Mouse (Mus musculus): ENCODE results near the gene Gm20388.

Gene Gm20388

DNA sequence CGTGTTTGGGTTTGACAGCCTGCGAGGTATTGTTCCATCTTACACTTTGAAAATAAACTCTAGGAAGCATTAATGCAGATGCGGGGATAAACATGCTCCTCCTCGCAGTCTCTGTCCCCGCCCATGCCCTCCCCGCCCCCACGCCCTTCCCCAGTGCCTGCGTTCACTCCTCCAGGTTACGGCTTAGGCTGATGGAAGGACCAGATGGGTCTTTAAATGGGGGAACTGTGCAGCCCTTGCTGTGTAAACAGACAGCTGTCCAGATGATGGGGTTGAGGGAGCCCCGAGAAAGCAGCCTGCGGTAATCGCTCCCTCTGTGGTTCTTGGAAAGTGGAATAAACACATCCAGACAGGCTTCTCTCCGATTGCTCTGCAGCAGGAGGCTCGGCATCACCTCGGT lies 1390.8 kb downstream of the Gm20388 start:
- in situ Hi-C loops (cut with MboI, MseI), result loop anchor here (25.0 kb wide), 1 partner anchor 1336 kb away; no protein-coding TSS in a partner anchor

DNA sequence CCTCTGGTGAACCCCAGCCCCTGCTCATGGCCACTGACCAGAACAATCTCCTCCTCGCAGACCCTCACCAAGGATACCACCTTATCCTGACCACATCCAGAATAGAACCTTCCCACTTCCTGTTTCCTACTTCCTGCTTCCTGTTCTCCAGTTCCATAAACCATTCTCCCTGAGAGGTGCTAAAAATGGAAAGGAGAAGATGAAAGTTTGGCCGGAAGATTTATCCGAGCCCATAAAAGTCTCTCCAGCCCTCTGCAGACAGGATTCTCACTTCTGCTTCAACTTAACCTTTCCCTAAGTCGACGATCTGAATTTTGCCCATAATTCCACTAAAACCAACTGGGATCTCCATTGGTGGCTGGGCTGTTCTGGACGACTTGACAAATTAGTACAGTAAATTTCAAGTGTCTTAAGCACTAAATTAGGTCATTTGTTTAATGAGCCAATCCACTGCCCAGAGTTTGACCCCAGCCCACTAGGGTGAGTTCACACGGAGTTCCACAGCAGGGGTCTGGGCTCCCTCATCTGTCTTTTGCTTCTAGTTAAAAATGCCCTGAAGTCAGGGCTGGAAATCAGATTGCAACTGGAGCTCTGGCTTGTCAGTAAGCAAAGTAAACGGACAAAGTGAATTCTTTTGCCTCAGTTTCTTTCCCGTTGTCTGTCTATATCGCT lies 1391.5 kb downstream of the Gm20388 start:
- in situ Hi-C loops (cut with MboI, MseI), result loop anchor here (25.0 kb wide), 1 partner anchor 1335 kb away; no protein-coding TSS in a partner anchor

DNA sequence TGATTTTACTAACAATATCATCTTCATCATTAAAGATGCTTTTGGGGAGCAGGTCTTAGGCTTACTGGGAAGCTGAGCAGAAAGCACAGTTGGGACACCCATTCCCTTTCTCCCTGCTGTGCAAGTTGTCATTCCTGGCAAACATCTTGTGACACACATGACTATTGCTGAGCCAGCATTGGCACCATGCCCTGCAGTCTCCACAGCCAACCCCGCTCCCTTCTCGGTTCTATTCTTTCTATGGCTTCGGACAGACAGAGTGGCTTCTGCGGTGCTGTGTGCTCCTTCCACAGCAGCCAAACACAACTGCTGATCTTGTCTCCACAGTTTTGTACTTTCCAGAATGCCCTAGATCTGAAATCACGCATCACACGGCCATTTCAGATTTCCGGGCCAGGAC lies 1397.1 kb downstream of the Gm20388 start:
- in situ Hi-C loops (cut with MboI, MseI), result loop anchor here (25.0 kb wide), 1 partner anchor 1330 kb away; no protein-coding TSS in a partner anchor

DNA sequence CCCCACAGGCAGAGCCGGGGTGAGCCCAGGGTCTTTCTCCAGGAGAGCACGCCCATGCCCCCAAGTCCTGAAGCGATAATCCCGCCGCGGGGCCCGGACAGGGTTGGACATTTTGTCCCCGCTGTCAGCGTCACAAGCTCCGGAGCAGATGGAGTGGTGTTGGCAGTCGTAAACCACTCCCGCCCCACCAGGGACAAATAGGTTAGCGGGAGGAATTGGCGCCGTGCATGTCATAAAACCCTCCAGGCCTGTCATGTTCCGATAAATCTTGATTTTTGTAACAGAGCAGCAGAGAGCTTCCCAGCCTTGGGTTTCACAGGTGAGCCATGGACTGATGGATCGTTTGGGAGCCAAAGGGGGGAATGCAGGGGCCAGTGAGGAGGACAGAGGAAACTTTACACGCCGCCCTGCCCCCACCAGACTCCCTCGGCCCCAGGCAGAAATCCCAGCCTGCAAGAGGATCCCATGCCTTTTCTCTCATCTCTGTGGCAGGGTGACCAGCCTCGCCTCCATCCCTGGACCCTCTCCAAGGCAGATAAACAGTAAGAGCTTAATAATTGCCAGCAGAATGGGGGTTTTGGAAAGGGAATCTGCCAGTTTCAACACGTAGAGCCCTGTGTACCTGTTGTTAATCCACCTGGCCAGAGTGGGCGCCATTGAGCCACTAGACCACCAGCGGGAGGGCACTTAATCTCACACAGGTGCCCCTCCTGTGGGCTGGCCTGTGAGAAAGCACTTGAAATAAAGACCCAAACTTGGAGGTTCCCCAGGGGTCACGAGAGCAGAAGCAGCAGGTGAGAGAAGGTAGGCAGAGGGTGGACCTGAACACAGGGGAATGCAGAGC lies 1400.6 kb downstream of the Gm20388 start:
- in situ Hi-C loops (cut with MboI, MseI), result loop anchor here (25.0 kb wide), 1 partner anchor 1326 kb away; no protein-coding TSS in a partner anchor

DNA sequence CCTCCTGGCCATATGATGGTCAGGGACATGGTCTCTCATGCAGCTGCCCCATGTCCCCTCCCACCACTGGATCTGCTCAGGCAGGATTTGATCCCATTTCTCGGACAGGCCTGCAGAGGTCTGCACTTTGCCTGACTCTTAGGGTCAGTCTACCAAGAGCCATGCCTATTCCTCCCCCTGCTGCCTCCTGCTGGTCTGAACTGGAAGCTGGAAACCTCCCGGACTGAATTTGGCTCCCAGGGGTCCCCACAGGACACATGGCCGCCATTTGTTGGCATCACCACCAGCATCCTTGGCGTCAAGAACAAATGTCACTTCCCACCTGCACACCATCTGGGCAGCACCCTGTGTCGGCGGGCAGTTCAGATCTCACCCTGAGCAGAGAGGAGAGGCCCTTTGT lies 1402.8 kb downstream of the Gm20388 start:
- in situ Hi-C loops (cut with MboI, MseI), result loop anchor here (25.0 kb wide), 1 partner anchor 1324 kb away; no protein-coding TSS in a partner anchor

DNA sequence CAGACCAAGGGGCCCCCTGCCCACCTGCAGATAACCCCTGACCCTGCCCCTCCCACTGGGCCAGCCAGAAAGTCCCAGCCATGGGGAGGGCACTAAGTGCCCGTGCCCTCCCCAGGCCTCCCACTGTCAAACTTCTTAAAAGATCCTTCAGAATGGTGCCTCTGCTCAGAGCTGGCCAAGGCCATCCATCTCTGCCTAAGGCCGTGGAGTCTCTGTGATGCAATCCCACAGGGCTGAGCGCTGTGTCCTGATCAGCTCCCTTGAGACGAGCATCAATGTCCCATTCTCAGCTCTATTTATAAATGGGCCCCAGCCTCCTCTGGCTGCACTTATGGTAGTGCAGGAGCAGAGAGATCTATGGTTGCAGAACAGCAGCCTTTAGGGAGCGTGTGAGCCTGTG lies 1403.4 kb downstream of the Gm20388 start:
- in situ Hi-C loops (cut with MboI, MseI), result loop anchor here (25.0 kb wide), 1 partner anchor 1323 kb away; no protein-coding TSS in a partner anchor

DNA sequence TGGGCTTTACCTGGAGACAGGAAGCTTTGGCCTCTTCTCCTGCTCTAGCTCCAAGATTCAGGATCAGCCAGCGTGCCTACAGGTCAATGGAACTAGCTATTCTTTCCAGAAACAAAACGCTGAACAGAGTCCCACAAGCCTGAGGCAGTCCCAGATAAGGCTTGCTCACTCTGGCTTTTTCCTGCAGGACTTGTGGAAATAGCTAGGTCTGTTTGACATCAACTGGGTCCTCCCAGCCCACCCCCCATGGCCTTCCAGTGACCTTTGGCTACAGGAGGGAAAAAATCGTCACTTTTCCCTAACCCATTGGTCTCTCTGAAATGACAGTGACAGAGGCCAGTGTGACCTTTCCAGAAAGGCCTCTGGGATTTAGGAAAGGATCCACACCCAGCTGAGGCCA lies 1404.9 kb downstream of the Gm20388 start:
- in situ Hi-C loops (cut with MboI, MseI), result loop anchor here (25.0 kb wide), 1 partner anchor 1322 kb away; no protein-coding TSS in a partner anchor

DNA sequence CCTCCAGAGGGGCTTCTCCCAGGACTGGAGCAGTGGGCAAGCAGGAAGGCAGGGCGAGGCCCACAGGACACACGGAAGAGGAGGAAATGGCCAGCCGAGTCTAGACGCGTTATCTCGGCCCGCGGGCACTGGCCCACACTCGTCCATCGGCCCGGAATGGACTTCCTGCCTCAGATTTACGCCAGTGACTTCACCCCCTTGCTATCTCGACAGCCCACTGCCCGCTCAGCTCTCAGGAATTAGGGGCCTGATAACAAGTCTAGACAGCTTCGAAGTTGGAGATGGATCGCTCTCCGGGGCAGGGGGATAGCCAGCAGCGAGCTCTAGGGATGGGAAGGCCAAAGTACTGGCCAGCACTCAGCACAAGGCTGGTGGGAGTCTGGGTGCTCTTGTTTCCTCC lies 1405.4 kb downstream of the Gm20388 start:
- in situ Hi-C loops (cut with MboI, MseI), result loop anchor here (25.0 kb wide), 1 partner anchor 1321 kb away; no protein-coding TSS in a partner anchor

DNA sequence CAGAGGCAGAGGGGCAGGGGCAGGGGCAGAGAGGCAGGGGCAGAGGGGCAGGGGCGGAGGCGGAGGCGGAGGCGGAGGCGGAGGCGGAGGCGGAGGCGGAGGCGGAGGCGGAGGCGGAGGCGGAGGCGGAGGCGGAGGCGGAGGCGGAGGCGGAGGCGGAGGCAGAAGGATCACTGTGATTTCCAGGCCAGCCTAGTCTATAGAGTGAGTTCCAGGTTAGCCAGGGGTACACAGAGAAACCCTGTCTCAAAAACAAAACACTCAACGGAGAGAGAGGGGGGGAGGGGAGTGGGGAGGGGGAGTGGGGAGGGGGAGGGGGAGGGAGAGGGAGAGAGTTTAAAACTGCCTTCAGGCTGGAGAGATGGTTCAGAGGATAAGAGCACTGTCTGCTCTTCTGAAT lies 1408.1 kb downstream of the Gm20388 start:
- in situ Hi-C loops (cut with MboI, MseI), result loop anchor here (25.0 kb wide), 1 partner anchor 1319 kb away; no protein-coding TSS in a partner anchor

DNA sequence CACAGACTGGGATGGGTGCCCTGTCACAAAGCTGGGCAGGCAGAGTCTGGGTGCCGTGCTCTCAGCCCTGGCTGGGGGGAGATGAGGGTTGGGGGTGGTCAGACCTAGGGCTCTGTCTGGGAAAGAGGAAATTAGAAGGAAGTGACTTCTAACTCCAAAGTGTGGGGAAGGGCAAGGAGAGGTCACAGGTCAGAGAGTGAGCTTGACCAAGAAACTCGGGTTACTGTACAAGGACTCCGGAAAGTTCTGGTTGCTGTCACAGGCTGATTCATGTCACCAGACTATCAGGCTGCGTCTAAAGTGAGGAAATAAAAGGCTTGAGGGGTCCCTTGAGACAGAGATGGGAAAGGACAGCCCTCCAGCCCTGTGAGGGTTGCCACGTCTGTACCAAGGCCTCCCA lies 1408.8 kb downstream of the Gm20388 start:
- in situ Hi-C loops (cut with MboI, MseI), result loop anchor here (25.0 kb wide), 1 partner anchor 1318 kb away; no protein-coding TSS in a partner anchor

DNA sequence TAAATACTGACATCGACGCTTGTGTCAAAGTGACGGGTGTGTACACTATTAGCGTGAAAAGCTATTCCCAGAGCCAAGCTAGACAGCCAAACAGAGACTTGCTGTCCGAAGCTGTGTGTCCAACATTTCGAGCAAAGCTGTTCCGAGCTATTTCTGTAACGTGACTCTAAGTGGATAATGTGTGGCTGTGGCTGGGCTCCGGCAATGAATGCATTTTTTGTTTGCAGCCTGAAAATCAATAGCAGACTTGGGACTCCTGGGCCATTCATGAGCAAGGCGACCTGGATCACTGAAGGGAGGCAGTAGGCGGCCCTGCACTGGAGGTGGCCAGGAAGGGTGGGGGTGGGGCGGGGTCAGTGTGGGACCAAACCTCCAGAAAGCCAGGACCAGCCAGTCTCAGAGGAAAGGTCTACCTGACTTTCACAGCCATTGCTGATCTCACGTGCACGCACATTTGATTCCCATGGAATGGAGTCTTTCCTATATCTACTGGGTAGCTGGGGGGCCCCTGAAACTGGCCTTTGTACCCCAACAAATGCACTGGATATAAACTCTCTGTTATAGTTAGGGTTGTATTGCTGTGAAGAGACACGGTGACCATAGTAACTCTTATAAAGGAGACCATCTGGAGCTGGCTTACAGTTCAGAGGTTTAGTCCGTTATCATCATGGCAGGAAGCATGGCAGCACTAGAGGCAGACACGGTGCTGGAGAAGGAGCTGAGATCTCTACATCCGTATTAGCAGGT lies 1415.7 kb downstream of the Gm20388 start:
- in situ Hi-C loops (cut with MboI, MseI), result no loop called here

DNA sequence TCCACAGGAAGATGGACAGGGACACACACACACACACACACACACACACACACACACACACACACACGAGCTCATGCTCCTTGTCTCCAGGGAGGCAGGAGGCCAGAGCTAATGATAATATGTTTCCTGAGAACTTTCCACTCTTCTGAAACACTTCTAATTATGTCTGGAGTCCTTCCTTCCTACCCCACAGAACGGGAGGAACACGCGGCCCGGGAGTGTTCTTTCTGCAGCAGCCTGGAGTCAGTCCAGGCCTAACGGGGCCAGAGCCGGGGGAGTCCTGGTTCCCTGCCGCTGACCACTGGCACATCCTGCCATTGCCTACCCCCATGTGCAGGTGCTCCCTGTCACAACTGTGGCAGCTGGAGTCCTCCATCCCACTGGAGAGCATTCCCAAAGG lies 1421.8 kb downstream of the Gm20388 start:
- in situ Hi-C loops (cut with MboI, MseI), result no loop called here

DNA sequence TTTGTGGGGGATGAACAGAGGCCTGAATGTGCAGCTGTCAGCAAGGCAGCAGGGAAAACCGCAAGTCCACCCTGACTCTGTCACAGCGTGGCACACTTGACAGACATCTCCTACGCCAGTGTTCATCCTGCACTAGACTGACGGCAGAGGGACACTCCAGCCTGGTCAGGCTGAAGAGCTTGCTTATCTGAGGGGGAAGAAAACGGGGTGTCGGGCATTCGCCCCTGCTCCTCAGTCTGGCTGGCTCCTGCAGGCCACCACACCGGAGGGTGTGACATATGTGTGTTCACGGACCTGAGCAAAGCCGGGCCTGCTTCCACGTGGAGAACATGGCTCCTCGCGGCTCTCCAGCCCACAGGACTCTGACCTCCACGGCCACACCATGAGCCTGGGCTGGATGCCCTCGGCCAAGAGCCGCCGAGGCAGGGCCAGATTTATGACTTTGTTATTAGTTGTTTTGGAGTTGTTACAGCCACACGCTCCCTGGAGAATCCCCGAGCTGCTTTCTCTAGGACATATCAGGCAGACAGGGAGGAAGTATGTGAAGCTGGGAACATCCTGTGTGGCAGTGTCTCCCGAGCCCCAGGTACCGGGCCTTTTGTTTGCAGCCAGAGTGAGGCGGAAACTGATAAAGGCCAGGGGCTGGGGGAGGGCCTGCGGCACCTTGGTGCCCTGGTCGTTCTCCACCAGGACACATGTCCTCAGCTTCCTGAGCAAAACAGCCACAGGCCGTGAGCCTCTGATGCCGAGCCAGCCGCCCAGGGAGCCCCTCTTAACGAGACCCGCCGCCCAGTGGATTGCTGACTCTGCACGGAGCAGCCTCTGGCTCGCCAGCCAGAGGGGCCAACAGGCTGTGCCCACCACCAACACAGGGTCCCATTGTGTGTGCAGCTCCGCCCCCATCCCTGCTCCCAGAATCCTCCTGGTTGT lies 1424.1 kb downstream of the Gm20388 start:
- in situ Hi-C loops (cut with MboI, MseI), result no loop called here

DNA sequence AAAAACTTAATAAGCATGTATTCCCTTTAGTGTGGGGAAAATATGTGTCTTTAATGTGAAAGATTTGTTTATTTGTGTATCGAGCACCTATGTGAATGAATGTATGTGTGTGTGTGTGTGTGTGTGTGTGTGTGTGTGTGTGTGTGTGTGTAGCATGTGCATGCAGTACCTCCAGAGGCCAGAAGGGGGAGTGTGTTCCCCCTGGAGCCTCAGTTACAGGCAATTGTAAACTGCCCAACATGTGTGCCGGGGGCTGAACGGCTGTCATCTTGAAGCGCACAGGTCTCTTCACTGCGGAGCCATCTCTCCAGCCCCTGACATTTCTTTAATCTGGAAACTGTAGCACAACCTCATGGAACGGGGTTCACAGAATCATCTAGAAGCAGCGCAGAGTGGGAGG lies 1425.0 kb downstream of the Gm20388 start:
- in situ Hi-C loops (cut with MboI, MseI), result no loop called here

DNA sequence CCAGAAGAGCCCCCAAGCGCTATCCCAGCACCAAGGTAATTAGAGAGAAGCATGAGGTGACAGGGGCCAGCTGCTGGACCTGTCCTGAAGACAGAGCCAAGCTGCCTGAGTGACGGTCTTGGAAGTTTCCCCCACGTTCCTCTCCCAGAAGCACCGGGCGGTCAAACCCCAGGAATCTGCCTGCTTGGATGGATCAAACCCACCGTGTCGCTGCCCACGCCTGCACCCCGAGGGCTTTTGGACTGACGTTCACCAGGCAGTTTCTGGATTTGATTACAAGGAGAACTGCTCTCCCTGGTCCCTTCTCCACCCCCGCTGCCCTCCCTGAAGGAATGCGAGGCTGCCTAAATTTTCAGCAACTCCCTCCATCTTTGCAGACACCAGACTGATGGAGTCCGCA lies 1432.3 kb downstream of the Gm20388 start:
- in situ Hi-C loops (cut with MboI, MseI), result no loop called here

DNA sequence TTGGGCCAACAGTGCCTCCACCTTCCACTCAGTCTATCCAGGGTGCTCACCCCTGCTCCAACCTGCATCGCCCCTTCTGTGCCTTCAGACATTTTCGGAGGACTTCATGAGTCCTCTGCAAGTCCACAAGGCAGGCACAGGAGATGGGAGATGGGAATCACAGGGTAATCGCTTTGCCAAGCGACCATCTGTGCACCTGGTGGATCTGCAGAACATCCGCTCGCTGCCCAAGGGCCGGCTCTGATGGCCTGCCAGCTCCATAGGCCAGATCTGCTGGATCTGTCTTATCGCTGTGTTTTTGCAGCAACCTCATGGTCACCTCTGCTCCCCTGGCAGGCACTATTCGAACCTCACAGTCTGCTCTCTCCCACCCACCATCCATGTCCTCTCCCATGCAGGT lies 1433.8 kb downstream of the Gm20388 start:
- in situ Hi-C loops (cut with MboI, MseI), result no loop called here

DNA sequence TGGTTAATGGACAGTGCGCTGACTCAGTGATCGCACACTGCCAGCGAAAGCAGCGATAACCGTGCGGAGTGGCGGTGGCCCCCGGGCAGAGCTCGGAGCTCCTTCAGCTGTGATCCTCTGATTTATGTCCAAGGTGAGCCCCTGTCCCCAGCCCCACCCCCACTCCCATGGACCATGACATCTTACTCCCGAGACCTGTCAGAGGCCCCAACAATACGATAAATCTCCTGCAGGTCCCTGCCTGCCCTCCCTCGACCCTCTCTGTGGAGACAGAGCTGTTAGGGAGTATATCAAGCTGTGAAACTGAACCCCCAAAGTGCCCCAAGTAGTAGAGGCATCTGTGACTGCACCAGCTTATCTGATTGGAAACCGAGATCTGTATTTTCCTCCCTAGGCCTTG lies 1435.5 kb downstream of the Gm20388 start:
- in situ Hi-C loops (cut with MboI, MseI), result no loop called here

DNA sequence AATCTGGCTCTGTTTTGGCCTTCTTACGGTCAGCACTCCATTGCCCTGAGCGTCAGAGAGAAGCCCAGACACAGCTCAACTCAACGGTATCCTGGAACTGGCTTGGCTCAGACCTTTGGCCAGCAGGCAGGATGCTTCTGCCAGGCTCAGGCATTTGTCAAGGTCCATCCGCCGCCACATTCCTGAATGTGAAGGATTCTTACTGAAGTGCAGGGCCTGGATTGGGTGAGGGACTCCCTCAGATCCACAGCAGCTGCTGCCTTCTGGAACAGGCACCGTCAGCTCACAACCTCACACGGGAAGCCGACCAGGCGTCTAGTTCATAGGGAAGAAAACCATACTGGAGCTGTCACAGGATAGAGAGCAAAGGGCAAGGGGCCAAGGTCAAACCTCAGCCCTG lies 1436.2 kb downstream of the Gm20388 start:
- in situ Hi-C loops (cut with MboI, MseI), result no loop called here

DNA sequence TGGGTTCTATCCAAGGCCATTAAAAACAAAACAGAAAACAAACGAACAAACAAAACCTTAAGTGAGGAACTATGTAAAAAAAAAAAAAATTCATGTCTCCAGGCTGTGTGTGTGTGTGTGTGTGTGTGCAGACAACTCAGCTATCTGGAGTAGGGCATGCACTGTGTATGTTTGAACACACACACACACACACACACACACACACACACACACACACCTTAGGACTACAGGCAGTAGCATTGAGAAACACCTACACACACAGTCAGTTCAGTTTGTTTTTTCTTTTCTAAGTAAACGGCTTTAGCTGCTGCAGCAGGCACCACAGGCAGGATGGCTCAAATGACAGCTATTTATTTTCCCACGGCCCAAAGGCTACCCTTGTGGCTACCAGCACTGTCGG lies 1438.4 kb downstream of the Gm20388 start:
- in situ Hi-C loops (cut with MboI, MseI), result no loop called here

DNA sequence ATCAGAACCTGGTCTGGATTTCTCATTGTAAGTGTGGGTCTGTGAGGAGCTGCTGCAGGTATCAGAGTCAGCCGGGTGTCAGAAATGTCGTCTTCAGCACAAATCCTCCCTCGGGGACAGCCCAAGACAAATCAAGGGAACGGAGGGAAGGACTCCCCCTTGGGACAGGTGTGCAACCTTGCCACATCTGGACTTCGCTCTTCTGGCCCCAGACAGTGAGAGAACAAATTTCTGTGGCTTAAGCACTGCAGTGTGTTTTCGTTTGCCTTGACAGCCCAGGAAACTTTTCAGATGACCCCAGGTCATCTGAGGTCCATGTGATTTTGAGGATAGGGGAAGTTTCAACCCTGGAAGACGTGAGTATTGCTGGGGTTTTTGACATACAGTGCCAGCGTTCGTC lies 1440.2 kb downstream of the Gm20388 start:
- in situ Hi-C loops (cut with MboI, MseI), result no loop called here

DNA sequence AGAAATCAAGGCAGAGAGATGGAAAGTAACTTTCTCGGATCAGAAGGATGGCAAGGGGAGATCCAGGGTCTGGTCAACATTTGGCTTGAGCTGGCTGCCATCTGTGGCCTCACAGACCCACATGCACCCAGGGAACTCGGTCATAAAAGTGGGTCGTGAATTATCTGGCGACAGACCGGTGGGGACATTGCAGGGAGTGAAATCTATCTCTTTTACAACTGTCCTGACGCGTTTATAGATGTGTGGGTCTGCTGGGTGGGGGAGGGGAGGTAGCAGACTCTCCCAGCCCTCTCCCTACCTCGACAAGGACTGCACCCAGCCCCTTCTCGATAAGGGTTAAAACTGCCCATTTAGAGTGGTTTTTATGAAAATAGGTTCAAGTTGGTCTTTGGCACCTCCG lies 1444.2 kb downstream of the Gm20388 start:
- in situ Hi-C loops (cut with MboI, MseI), result no loop called here

All from T-helper 1 cell (primary cell).